9 mouse cellular contexts compared by ENCODE assay signal in genomic region chr13:8847702-8848101, GRCm38 (mm10). TPM values are rescaled to one million over a fixed set of nuclear protein-coding genes. Genes with fewer than 3 reads are reported as not detected.
DNase-seq lines count a peak whose midpoint lies in the region; ATAC-seq and TF ChIP-seq lines count a peak whose summit lies in the region.
"Had no signal": no experiment of that assay in that cellular context is flagged by ENCODE, and none has a peak within 500 bp of the region (broad histone marks: within the 10 kb centered on the region; RNA-seq: fewer than 3 reads in every experiment).

No protein-coding gene starts in this region.

- 68% methylated on average over 2 of the region's 2 CpGs for WGBS in kidney, embryonic 14.5 days
- 42% methylated on average over 2 of the region's 2 CpGs for WGBS in bone marrow, adult 2 months

- DNase-seq in kidney, postnatal 10 days = peak; percentile 26
- DNase-seq in ES-CJ7 (ENCODE audit: low read depth, low spot score) = peak; percentile 37
- no peak for DNase-seq in cerebellum, adult 8-10 months
- no peak for DNase-seq in right cerebral cortex, postnatal 4 days

- peak; percentile 28; the same call in 1 of the 2 replicates for TF ChIP-seq CTCF in bone marrow, adult 2 months (IDR thresholded peaks at IDR 0.05; ENCODE audit: control insufficient read depth, insufficient read depth, low read length)

- no peak overlapping the region for H3K4me3 ChIP-seq in kidney, embryonic 14.5 days (ENCODE audit: low read length)
- H3K4me3 ChIP-seq in bone marrow, adult 2 months (replicated peaks; ENCODE audit: control insufficient read depth, low read depth, low read length) = no peak overlapping the region
- H3K4me3 ChIP-seq: limb, embryonic 12.5 days had no signal

- H3K4me2 ChIP-seq in kidney, embryonic 14.5 days (replicated peaks; ENCODE audit: low read depth, low read length) = no peak overlapping the region
- H3K4me2 ChIP-seq: limb, embryonic 12.5 days had no signal

- no peak for TF ChIP-seq POLR2A in bone marrow, adult 2 months (IDR thresholded peaks at IDR 0.05; ENCODE audit: borderline replicate concordance, control insufficient read depth, low read depth, low read length)

- no peaks in the 10 kb centered on the region for H3K9me3 ChIP-seq in kidney, embryonic 14.5 days (ENCODE audit: control insufficient read depth, low read length)
- H3K9me3 ChIP-seq: limb, embryonic 12.5 days had no signal

- no peaks in the 10 kb centered on the region for H3K4me1 ChIP-seq in kidney, embryonic 14.5 days (ENCODE audit: control insufficient read depth, insufficient read depth, low read length)
- H3K4me1 ChIP-seq in bone marrow, adult 2 months (ENCODE audit: control insufficient read depth, insufficient read depth, low read length) = no peaks in the 10 kb centered on the region
- H3K4me1 ChIP-seq: limb, embryonic 12.5 days had no signal

- H3K36me3 ChIP-seq in kidney, embryonic 14.5 days (ENCODE audit: control insufficient read depth, insufficient read depth, low read length) = peaks cover 26% of the 10 kb centered on the region

- ATAC-seq in kidney, embryonic 14.5 days (ENCODE audit: low FRiP score, low TSS enrichment) = no peak
- peak; percentile 79 for ATAC-seq in megakaryocyte, adult 5-6 weeks (ENCODE audit: poor library complexity, severe bottlenecking)
- ATAC-seq in cerebellum, adult (ENCODE audit: insufficient number of reproducible peaks, low FRiP score, low TSS enrichment) = no peak

- no peak overlapping the region for H3K27ac ChIP-seq in kidney, embryonic 14.5 days (ENCODE audit: low read depth, low read length)
- H3K27ac ChIP-seq in bone marrow, adult 2 months (ENCODE audit: control insufficient read depth, insufficient read depth, low read depth, low read length, poor library complexity) = no peak overlapping the region
- H3K27ac ChIP-seq: limb, embryonic 12.5 days had no signal

- H3K27me3 ChIP-seq in kidney, embryonic 14.5 days (ENCODE audit: control insufficient read depth, insufficient read depth, low read length) = no peaks in the 10 kb centered on the region
- H3K27me3 ChIP-seq: limb, embryonic 12.5 days had no signal

- no peak overlapping the region for H3K9ac ChIP-seq in kidney, embryonic 14.5 days (ENCODE audit: low read depth, low read length)
- H3K9ac ChIP-seq: limb, embryonic 12.5 days had no signal

RNA-seq across cellular contexts. Expression of gene Wdr37, which starts 24.0 kb away (rescaled TPM):
- polyA plus RNA-seq in kidney, embryonic 14.5 days (2014; fragmentation: Nextera tagmentation; extraction: Ambion mirVana) = 13.3 and 24.4 TPM in 2 replicates
- 8.1 and 14.8 TPM in 2 replicates for polyA plus RNA-seq in bone marrow, adult 2 months (2011; ENCODE audit: insufficient read depth, insufficient read length, low replicate concordance, missing spikeins)
- 40.7 and 43.1 TPM in 2 replicates for total RNA-seq in megakaryocyte, adult 5-6 weeks (2015)
- 37.2 and 53.1 TPM in 2 replicates for total RNA-seq in megakaryocyte, adult 5-6 weeks (2017)

RNA-seq across cellular contexts. Expression of gene Idi1, which starts 37.6 kb away (rescaled TPM):
- 63.1 and 77.4 TPM in 2 replicates for polyA plus RNA-seq in kidney, embryonic 14.5 days (2014; fragmentation: Nextera tagmentation; extraction: Ambion mirVana)
- 12.9 and 25.7 TPM in 2 replicates for polyA plus RNA-seq in bone marrow, adult 2 months (2011; ENCODE audit: insufficient read depth, insufficient read length, low replicate concordance, missing spikeins)
- 26.1 and 30.5 TPM in 2 replicates for total RNA-seq in megakaryocyte, adult 5-6 weeks (2015)
- 26.5 and 32.9 TPM in 2 replicates for total RNA-seq in megakaryocyte, adult 5-6 weeks (2017)

Comparison
In these comparisons a context has a peak if more than half of its experiments do, and no peak if none do; other contexts are left out.
1. DNase-seq: peak in kidney, postnatal 10 days (single experiment) and ES-CJ7 (single experiment); none in cerebellum, adult 8-10 months (single experiment) and right cerebral cortex, postnatal 4 days (single experiment).